In genomic region chr9:121400608-121401007, GRCm38 (mm10) we compare ENCODE assay signal across 14 mouse cellular contexts.
"Had no signal": no experiment of that assay in that cellular context is flagged by ENCODE, and none has a peak within 500 bp of the region (broad histone marks: within the 10 kb centered on the region; RNA-seq: fewer than 3 reads in every experiment).

No protein-coding gene starts in this region.

- H3K36me3 ChIP-seq: kidney, embryonic 15.5 days; limb, embryonic 10.5 days; midbrain, embryonic 15.5 days had no signal

- DNase-seq: kidney, postnatal 14 days; lung, embryonic 14.5 days; lung, postnatal 10 days; lung, postnatal 4 days; retina, postnatal 1 day; right cerebral cortex, postnatal 25 days; thymus, postnatal 36 days had no signal

- H3K27ac ChIP-seq: kidney, embryonic 15.5 days; limb, embryonic 10.5 days; midbrain, embryonic 15.5 days; neural tube, embryonic 12.5 days had no signal

- ATAC-seq: midbrain, embryonic 15.5 days had no signal

- H3K9ac ChIP-seq: kidney, embryonic 15.5 days; lung, embryonic 14.5 days; midbrain, embryonic 15.5 days; neural tube, embryonic 12.5 days had no signal

- H3K9me3 ChIP-seq: kidney, embryonic 15.5 days; limb, embryonic 10.5 days; megakaryocyte, embryonic 14.5 days; midbrain, embryonic 15.5 days; neural tube, embryonic 12.5 days had no signal

- H3K27me3 ChIP-seq: kidney, embryonic 15.5 days; midbrain, embryonic 15.5 days; neural tube, embryonic 12.5 days had no signal

- H3K4me3 ChIP-seq: kidney, embryonic 15.5 days; limb, embryonic 10.5 days; megakaryocyte, embryonic 14.5 days; midbrain, embryonic 15.5 days; neural tube, embryonic 12.5 days had no signal

- H3K4me2 ChIP-seq: kidney, embryonic 15.5 days; liver, embryonic 11.5 days; lung, embryonic 14.5 days; midbrain, embryonic 11.5 days; midbrain, embryonic 15.5 days; neural tube, embryonic 12.5 days had no signal
